Mouse (Mus musculus): ENCODE measurements around the gene Zbtb40. TPM values are rescaled to one million over a fixed set of nuclear protein-coding genes. Genes with fewer than 3 reads are reported as not detected.

Gene Zbtb40
- polyA plus RNA-seq (2017; shearing (Covaris generic)) = 10.1 TPM

GRCm38 (mm10) chr4:137048550-137049032, at the start of gene Zbtb40:
Gene Zbtb40, minus strand, starts transcription at chr4:137048801.

GRCm38 (mm10) chr4:136956751-136957446, 91.7 kb downstream of the Zbtb40 start, which contains the start of gene Epha8:
Gene Epha8, minus strand, starts transcription at chr4:136956816.

Other genes starting within 250 kb of the Zbtb40 start
- gene Ephb2, start 212.8 kb downstream of the Zbtb40 start, polyA plus RNA-seq (2017; shearing (Covaris generic)) = 0.22 TPM
- 6.3 TPM for gene C1qb, start 162.6 kb downstream of the Zbtb40 start, polyA plus RNA-seq (2017; shearing (Covaris generic))
- gene C1qc, start 155.7 kb downstream of the Zbtb40 start, polyA plus RNA-seq (2017; shearing (Covaris generic)) = 5.4 TPM
- gene C1qa, start 150.0 kb downstream of the Zbtb40 start, polyA plus RNA-seq (2017; shearing (Covaris generic)) = 4.6 TPM
- not detected for gene Epha8, start 92.0 kb downstream of the Zbtb40 start, polyA plus RNA-seq (2017; shearing (Covaris generic))
- gene Wnt4, start 228.7 kb upstream of the Zbtb40 start, polyA plus RNA-seq (2017; shearing (Covaris generic)) = 0.39 TPM

Data from CD4-positive, CD25-positive, alpha-beta regulatory T cell (primary cell).